Mouse (Mus musculus) liver, adult (tissue): ENCODE results near the gene Zc3h13.

Experiments used
- GATA4 ChIP-seq: IDR thresholded peaks from 2 replicates; pipeline ENCODE4 v1.6.1; 2014; ENCODE audit warnings: mild to moderate bottlenecking, low read length; ENCODE audit not compliant: insufficient replicate concordance

Zc3h13 gene

DNA sequence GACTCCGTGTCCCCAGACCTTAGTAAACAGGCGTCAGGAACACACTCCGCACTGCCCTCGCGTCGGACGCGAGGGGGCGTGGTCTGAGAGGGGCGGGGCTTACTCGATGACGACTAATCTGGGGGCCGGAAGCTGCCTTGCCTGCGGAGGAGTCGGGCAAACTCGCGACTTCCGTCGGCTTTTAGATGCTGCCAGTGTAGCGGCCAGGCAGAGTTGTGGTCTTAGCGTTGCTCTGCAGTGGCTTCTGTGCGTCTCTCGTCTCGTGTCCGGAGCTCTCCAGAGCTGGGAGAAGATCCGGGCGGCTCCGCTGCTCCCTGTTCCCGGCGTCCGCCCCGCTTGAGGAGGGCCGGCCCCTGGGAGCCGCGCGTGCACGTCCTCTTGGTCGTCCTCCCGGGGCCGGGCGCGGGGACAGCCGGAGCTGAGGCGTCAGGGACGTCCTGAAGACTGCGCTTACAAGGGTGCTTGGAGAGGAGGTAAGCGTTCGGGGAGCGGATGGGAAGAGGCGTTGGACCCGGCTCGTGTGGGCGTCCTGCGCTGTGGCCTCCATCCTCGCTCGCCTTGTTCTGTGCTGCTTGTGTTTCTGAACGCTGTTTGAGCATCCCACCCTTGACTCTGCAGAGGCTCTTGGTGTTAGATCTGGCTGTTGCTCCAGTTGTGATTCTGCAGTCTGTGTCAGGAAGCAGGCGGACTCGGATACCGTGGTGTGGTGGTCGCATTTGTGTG lies at the start of gene Zc3h13:
TSS of gene Zc3h13 (plus strand) at position 181 of the 723 bp plus-strand sequence.
- TF ChIP-seq GATA4 = no peak

- TF ChIP-seq GATA4 = no peak
Measured at GRCm38 (mm10) chr14:75235552-75235951, 48.6 kb upstream of the Zc3h13 start.

- TF ChIP-seq GATA4 = no peak
Measured at GRCm38 (mm10) chr14:75235955-75236635, 48.1 kb upstream of the Zc3h13 start.

GRCm38 (mm10) chr14:75236636-75237003 lies 47.6 kb upstream of the Zc3h13 start:
- TF ChIP-seq GATA4 = no peak

DNA sequence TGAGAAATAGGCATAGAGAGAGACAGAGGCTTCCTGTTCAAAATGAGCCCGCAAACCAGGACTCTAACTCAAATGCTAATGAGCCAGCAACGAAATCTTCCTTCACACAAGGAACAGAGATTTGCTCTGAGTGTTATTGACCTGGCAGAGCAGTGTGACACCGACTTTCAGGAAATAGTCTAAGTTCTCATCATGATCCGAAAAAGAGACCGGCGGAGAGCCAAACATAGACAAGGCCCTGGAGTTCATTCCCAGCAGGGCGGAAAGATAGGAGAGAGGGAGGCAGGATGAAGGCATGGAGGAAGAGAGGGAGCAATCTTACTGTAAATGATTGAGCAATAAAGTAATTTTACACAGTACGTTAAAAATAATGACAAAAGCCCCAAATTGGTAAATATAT lies 47.1 kb upstream of the Zc3h13 start:
- peak; percentile 63; the same call in 1 of the 2 replicates for TF ChIP-seq GATA4

- no peak for TF ChIP-seq GATA4
Measured at GRCm38 (mm10) chr14:75238054-75238692, 46.0 kb upstream of the Zc3h13 start.

DNA sequence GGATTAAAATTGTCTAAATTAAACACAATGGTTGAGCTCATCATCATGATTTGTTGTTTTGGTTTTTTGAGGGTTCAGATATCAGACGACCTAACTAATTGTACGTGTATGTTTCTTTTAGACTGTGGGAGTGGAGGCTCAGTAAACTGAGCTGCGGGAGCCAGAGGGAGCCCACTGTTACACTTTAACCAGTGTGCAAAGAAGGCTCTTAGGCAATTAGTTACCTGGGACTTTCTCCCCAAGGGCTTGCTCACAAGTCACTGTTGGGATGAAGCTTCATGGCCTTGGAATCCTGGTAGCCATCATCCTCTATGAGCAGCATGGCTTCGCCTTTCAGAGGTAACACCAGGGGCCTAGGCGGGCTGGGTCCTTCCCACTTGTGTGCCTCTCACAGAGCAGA lies 42.1 kb upstream of the Zc3h13 start, which contains the start of gene Cpb2:
TSS of gene Cpb2 (plus strand) at position 201 of the 400 bp plus-strand sequence.
- no peak for TF ChIP-seq GATA4

DNA sequence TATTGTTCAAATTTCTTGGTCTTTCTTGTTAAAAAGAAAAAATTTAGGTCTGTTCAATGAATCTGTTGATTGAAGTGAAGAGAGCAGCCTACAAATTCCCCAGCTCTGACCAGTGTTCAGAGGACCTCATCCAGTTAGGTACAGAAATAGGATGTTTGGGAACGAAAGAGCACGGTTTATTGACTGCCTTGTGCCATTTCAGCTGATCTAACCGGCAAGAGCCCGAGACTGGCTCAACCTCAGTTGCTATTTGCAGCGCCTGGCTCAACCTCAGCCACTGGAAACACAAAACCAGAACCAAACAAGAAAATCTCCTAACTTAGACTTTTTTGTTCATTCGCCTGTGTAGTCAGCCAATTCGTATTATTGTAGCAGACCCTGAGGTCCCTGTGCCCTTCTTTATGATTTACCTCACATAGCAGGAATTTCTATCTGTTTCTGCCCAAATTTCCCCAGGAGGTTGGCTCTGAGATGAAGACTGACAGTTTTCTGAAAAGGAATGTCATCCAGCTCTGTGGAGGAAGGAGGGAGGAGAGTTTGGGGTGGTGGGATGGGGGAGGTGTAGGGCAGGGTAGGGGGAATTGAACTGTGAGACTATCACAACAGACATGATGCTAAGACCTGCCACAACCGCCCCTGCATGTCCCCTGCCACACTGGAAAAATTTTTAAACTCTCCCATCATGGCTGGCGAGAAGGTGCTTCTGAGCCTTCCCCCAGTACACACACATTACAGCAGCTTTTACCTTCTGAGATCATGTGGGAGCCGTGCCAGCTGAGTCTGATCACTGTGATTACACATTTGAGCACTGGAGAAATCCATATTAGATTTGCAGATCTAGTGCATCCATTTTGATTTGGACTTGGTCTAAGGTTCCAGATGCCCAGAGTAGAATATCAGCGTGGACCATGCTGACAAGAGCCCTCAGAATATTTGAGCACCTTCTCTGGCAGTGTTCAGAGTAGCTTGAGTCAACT lies 37.9 kb upstream of the Zc3h13 start:
- no peak for TF ChIP-seq GATA4

- TF ChIP-seq GATA4 = peak; percentile 37; the same call in 1 of the 2 replicates
Measured at GRCm38 (mm10) chr14:75250432-75250831, 33.7 kb upstream of the Zc3h13 start.

GRCm38 (mm10) chr14:75256521-75256920 lies 27.7 kb upstream of the Zc3h13 start:
- no peak for TF ChIP-seq GATA4

- TF ChIP-seq GATA4 = no peak
Measured at GRCm38 (mm10) chr14:75269531-75269930, 14.6 kb upstream of the Zc3h13 start.

DNA sequence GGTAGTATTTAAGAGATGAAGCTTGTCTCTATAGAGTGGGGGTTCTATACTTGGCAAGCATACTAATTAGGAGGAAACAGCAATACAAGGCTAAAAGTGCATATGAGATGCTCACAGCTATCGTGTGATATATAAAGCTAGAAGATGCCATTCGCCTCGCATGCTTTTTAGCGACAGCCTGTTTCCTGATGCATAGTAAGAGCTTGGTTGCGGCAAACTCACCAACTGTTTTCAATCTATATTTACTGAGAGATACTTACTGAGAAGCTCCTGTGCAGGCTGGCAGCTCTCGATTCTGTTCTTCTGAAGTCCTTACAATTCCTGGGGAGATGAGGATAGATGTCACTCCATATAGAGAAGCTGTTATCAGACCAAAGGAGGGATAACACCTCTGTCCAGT lies 4.5 kb upstream of the Zc3h13 start:
- TF ChIP-seq GATA4 = no peak

DNA sequence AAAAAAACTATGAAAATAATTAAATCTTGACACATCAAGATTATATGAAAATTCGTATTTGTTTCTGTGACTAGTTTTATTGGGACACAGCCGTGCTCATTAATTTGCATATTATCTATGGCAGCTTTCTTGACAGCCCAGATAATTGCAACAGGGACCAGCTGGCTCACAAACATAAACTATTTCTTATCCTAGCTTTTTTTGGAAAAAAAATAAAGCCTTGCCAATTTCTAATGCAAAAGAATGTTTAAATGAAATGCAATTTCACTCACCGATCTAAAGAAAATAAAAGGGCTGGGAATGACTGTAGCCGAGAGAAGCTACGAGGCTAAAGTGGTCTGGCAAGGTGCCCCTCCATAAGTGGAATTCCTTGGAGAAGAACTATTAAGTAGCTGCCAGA lies 3.8 kb upstream of the Zc3h13 start:
- TF ChIP-seq GATA4 = no peak

DNA sequence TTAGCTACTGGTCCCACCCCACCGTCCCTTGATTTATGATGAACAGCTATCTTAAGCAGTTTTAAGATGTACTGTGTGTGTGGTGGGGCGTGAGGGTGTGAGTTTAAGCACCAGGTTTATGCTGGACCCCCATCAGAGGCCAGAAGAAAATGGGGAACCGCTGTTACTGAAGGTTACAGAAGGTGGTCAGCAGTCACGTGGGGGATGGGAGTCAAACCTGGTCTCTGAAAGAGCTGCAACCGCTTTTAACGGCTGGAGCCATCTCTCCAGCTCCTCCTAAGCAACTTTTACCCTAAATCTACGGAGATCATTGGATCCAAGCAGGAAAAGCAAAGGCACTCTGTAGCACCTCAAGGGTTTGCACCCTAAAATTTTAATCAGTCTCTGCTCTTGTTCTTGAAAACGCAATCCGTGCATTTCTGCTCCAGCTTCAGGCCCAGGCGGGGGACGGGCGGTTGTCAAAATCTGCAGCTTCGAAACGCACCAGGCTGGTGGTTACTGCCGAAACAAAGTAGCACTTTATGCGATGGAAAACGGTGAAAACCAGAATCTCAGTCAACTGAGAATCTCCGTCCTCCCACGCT lies 472 bp upstream of the Zc3h13 start:
- no peak for TF ChIP-seq GATA4
